Mouse (Mus musculus): ENCODE measurements at regions not wholly inside any gene's neighbourhood (a gene's known extent, or its start where the extent isn't known, plus 50 kb on each side); places are given as distances from the start of the nearest gene placed in this dataset.

DNA sequence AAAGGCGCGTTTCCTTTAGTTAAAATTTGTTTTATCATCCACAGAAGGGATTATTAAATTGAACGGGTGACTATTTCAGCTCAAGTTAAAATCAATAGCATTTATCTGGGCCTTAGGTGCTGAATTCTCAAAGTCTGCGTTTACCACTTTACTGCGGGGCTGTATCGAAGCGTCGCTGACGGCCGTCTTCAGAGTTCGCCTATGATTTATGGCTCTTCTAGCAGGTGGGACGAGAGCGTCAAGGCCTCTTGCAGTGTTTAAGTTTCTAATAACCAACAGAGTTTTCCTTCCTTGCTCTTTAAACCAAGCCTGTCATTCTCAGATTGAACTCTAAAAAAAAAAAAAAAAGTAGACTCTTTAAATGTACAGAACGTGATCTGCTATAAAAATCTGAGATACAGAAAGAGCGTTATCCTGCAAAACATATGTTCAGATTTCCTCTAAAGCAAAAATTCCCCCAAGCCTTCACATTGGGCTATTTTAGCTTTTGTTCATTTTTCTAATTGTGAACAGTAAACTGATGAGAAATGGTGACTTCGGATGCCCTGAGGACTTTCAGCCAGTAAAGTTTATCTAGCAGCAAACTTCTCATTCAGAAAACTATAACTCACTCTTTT, 246.9 kb downstream of the Rpl36a-ps1 start:
- no peak for DNase-seq (ENCODE audit: low spot score in 2 of 2)

DNA sequence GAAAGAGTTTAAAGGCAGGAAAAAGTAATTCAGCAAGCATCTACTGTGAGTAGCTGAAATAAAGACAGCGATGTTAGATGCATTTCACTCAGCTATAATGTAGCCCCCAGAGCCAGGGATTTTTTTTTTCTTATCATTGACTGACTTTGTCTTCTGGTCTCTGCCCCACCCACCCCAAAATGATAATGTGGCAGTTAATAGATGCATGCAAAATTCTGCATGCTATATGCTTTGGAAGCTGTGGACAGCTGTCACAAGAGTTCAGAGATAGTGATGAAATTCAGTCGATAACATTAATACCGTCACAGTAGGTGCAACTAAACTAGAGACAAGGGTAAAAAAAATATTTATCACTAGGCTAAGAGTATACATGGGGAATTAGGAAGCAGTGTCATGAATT, 263.7 kb downstream of the Rpl36a-ps1 start:
- no peak for DNase-seq (ENCODE audit: low spot score in 2 of 2)

DNA sequence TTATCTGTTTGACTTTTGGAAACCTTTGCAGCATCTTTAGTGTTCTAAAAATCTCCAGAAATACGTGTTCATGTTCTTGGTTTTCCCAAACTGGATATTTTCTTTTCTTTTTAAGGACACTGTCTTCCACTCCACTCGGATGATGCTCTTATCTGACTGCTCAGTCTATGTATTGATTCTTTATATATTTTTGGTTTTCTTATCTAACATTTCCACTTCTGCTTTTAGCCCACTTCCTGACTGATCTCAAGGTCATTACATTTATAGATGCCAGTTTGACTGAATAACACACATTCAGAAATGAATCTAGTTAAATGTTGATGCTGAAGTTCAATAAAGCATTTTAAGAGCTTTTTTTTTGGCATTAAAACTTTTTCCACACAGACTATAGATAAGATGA, 265.3 kb downstream of the Rpl36a-ps1 start:
- DNase-seq (ENCODE audit: low spot score in 2 of 2), result no peak

DNA sequence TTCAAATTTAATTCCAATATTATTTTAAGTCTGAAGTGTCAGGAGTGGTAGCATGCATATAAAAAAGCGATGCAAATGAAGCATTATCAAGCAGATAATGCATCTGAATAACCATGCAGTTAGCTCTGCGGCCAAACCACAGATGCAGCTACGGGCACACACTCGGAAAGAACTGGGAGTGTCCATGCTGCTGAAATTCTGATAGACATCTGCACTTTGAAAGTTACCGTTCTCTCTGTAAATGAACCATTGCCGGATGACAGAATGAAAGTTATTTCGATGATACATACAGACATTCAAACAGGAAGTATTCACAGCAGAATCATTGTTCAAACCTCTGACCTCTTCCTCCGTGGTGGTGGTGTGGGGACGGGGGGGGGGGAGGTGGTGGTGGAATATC, 271.6 kb downstream of the Rpl36a-ps1 start:
- no peak for DNase-seq (ENCODE audit: low spot score in 2 of 2)

DNA sequence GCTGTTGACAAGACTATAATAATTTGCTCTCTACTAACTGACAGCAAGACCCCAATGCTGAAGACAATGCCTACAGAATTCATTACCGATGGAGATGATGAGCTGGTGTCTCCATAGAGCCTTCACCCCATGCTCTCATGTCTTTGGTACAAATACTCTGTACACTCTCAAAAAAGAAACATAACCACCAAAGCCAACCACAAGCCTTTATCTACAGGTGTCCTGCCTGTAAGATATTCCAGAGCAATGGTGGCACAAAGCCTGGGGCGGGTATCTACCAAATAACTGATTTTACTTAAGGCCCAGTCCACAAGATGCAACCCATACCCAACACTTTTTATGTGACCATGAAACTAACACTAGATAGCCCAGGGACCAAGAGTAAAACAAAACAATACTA, 273.1 kb downstream of the Rpl36a-ps1 start:
- no peak for DNase-seq (ENCODE audit: low spot score in 2 of 2)

DNA sequence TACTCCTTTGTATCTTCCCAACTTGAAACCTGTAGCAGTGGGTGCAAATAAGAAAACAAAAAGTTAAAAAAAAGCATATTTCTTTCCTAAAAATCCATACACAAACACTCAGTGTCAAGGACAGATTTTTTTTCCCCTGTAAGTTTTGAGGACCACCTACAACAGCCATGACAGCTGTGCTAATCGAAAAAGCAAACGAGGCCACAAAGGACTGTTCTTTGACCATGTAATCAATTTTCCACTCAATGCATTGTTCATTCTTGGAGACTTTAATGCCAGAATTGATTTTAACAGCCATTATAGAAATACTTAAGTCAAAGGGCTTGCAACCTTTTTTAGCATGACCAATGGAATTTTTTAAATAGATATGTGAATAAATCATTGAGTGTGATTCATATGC, 286.1 kb downstream of the Rpl36a-ps1 start:
- no peak for DNase-seq (ENCODE audit: low spot score in 2 of 2)

DNA sequence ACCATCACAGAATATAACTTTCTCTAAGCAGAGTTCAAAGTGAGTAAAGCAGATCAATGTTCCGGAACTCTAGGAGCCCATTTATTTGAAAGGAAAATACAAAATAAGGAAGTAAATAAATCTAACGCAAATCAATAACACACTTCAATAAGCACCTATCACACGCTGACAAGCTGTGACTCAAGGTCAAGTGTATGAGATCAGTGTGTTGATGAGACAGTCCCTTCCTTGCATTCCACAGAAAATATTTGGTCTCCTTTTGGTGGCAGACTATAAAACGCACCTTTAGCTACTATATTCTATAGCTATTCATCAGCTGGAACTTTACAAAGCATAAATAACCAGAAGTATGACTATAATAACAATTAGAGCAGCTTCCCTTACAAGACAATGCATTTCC, 286.5 kb downstream of the Rpl36a-ps1 start:
- DNase-seq (ENCODE audit: low spot score in 2 of 2), result no peak

DNA sequence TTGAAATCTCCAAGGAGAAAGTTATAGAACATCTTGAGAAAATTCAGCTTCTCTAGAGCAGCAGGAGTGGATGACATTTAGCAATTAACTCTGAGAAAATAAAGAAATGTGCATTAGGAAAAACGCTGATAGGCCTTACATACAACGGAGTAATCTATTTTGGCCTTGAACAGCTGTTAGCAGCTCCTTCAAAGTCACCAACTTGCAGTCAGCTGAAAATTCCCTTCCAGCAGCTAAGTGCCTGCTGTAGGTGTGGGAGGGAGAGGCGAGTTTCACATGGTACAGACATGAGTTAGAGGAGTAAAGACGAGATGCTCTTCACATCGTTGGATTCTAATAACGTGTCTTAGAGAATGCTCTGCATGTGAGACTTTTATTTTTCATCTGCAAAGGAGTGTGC, 290.8 kb downstream of the Rpl36a-ps1 start:
- DNase-seq (ENCODE audit: low spot score in 2 of 2), result peak in 1 of 2 experiments; percentile 1

DNA sequence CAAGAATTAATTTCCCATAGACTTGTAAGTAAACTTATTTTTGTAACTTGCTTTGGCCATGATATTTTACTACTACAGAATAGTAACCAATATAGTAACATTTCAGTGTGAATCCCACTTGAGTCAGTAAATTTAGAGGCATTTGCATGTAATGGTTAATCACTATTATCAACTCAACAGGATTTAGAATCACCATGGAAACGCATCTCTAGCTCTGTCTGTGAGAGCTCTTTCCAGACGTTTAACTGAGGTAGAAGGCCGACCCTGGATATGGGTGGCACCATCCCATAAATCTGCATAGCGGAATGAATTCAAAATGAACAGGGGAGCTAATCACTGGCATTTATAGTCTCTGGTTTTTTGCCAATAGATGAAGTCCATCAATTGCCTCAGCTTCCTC, 337.6 kb downstream of the Rpl36a-ps1 start:
- no peak for DNase-seq (ENCODE audit: low spot score in 2 of 2)

DNA sequence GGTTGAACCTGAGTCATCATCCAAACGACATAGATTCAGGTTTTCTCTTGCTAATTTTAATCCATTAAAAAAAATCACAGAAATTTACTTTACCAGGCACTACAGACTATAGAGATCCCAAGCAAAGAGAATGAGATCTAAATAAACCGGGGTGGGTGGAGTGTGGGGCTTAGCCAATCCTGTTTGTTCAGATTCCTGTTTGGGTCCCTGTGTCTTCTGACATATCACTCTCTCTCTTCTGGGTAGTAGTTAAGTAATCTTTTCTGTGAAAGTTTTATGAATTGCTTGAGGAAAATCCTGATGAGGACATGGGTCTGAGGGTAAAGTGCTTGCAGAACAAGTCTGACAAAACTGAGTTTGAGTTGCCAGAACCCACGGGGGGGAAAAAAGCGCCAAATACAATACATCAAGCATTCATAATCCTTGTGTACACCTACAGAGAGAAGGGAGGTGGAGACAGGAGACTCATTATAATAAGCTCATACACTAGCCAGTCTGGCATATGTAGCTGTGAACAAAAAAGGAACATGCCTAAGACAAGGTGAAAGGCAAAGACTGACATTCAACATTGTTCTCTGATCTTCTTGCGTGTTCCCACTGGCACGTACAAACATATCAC, 339.8 kb downstream of the Rpl36a-ps1 start:
- no peak for DNase-seq (ENCODE audit: low spot score in 2 of 2)

DNA sequence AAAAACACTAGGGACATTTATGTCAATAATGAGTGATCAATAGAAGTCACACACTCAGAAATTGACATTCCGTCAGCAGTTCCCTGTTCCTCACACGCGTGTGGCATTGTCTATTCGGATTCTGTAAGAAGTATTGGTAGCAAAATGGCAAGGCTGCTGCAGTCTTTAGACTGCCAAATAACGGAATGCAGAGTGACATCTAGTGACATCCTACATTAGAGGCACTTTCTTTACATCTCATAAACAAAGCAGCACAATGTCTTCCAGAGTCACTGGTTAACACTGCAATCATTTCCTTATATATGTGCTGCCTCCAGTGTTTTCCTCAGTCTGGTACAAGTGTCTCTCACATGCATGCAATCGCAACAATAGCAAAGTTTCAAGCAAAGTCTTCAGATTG, 342.9 kb downstream of the Rpl36a-ps1 start:
- DNase-seq (ENCODE audit: low spot score in 2 of 2), result no peak

DNA sequence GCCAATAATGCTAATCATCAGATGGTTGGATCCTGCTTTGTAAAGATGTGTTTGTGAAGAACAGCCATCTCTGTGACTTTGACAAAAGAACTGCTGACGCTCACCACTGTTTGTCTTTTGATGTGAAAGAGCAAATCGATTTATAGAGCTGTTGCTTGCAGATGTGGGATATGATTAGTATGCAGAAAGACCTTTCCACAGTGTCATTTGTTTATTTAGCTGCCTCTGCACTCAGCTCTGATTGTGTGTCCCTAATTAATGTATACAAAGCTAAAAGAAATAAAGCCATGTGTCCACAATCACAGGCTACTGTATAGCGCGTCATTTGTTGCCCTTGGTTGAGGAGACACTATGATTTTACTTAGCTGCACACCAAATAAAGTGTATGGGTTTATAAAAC, 343.6 kb downstream of the Rpl36a-ps1 start:
- no peak for DNase-seq (ENCODE audit: low spot score in 2 of 2)

DNA sequence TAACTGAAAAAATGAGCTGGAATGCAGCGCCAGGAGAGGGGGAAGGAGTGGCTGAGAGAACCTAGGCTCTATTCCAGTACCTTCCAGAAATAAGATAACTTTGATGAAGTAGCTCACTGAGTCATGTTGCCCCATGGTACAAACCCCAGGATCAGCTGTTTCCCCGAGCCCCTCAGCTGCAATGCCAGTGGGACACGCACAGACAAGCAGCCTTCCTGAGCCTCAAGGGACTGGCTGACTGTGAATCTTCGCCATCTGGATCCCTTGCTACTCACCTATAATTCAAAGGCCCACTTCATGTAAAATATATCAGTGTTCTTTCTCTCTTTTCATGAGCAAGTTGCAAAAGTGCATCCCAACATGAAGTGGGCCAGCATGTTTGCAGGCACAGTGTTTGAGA, 346.5 kb downstream of the Rpl36a-ps1 start:
- no peak for DNase-seq (ENCODE audit: low spot score in 2 of 2)

DNA sequence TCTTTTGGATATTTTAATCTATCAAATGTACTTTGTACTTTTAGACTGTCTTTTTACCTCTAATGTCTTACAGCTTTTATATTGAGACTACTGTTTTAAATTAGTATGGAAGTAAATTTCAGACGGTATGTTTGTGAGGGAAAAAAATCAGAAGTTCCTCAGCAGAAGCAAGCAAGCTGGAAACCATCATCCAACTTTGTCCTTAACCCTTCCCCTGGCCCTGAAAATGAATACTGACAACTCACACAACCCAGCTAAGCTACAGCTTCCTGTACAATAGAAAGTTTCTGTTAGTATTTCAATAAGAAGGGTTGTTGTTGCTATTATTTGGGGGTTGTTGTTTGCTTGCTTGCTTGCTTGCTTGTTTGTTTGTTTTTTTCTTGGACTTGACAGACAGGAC, 350.4 kb downstream of the Rpl36a-ps1 start:
- no peak for DNase-seq (ENCODE audit: low spot score in 2 of 2)

DNA sequence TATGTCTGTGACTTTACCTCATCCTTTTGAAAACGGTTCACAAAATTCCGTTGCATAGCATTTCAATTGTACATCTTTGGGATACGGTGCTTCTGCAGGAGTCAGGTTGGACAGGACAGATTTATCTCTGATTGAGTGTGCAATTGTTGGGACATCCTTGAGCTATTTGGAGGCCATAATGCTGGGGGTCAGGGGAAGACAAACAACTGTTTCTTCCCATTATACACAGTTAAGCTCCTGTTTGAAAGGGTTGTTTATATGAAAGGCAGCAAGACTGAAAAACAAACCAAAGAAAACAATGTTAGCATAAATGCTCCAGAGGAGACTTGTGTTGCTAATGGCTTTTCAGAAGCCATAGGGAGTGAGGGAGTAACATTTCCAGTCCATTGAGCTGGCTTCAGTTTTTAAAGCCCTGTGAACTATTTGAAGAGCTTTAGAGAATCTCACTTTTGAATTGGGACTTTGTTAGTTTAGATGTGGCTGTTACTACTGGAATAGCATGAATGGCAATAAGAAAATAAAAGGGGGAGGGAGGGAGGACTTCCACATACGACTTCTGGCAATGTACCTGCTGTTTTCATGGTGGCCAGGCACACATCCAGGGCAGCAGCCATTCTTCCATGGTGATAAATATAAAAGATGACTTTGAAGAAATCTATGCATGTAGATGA, 351.3 kb downstream of the Rpl36a-ps1 start:
- no peak for DNase-seq (ENCODE audit: low spot score in 2 of 2)

DNA sequence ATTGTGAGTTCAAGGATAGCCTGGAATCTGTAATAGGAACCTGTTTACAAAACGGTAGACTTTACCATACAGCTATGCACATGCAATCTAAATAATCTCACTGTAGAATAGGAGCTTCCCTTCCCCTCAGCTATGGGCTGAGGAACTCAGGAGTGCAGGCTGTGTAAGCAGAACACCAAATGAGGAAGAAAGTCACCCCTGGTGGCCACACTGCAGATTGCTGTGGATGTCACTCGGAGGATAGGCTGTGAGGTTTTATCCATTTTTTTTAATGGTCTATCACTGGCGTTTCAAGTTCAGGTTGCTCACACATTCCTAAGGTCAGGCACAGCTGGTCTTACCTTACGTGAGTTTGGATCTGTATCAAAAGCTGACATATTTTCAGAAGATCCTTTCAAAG, 365.1 kb downstream of the Rpl36a-ps1 start:
- DNase-seq (ENCODE audit: low spot score in 2 of 2), result no peak

DNA sequence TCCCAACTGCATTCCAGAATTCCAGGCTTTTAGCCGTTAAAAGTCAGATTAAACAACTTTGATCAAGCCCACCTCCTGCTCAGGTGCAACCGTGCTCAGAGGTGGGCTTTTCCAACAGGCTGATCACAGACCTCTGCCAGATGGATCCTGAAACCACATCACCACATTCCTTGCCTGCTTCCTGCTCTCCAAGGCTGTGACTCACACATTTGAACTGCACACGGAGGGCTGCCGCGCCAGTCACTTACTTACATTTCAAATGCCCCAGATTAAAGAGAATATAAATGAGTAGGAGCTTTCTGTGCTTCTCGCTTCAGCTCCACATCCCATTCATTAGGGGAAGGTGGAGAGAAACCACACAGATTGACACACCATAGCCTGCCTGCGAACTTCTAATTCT, 367.6 kb downstream of the Rpl36a-ps1 start:
- no peak for DNase-seq (ENCODE audit: low spot score in 2 of 2)

DNA sequence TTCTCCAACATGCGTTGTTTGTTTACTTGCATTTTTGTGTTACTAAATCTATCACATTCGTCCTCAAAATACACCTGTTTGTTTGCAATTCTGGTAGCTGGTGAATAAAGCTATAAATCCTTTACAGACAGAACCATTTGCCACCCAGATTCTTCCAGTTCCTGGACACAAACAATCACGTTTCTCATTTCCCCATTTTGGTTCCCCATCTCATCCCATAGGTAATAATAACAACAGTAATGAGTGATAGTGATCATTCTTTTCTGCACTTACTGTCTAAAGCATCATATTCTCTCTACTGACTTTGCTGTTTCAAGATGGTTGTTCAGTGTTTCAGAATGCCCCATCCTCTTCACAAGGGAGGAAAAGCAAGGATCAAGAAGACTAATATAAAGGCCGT, 368.3 kb downstream of the Rpl36a-ps1 start:
- DNase-seq (ENCODE audit: low spot score in 2 of 2), result no peak

DNA sequence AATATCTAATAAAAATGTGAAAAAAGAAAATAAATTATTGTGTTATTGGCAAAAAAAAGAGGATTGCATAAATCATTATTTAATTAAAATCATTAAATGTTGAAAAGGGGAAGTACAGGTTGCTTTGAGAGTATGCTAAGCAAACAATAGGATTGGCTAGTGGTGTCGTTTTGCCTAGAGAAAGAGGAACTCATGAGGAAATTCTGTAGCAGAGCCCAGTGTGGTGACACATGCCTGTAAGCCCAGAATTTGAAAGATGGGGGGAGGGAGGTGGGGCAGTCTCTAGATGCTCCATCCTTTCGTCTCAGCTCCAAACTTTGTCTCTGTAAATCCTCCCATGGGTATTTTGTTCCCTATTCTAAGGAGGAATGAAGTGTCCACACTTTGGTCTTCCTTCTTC, 388.3 kb downstream of the Rpl36a-ps1 start:
- DNase-seq (ENCODE audit: low spot score in 2 of 2), result no peak

DNA sequence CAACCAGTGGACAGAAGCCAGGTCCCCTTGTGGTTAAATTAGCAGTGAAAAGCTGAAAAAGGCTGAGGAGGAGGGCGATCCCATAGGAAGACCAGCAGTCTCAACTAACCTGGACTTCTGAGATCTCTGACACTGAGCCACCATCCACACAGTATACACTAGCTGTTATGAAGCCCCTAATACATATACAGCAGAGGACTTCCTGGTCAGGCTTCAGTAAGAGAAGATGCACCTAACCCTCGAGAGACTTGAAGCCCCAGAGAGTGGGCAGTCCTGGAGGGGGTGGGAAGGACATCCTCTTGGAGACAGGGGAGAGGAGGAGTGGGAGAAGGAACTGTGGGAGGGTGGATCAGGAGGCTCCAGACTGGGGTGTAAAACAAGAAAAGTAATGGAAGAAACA, 397.9 kb downstream of the Rpl36a-ps1 start:
- DNase-seq (ENCODE audit: low spot score in 2 of 2), result no peak

DNA sequence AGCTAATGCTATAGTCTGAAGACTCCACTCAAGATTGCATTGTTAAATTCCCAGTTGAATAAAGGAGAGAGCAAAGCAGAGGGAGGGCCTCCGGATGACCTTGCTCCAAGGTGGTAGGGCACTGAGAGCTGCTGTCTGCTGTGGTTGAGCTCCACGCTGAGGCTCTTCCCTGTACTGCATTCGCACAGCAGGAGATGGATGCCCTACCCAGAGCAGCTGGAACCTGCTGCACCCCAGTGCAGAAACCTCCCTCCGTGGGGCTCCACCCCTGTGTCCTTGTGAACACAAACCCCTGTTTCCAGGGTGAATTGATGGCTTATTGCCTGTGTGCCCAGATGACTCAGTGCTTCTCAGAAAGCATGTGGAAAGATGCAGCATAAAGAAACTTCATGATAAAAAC, 404.3 kb downstream of the Rpl36a-ps1 start:
- peak; percentile 3 to 8 for DNase-seq (ENCODE audit: low spot score in 2 of 2)

DNA sequence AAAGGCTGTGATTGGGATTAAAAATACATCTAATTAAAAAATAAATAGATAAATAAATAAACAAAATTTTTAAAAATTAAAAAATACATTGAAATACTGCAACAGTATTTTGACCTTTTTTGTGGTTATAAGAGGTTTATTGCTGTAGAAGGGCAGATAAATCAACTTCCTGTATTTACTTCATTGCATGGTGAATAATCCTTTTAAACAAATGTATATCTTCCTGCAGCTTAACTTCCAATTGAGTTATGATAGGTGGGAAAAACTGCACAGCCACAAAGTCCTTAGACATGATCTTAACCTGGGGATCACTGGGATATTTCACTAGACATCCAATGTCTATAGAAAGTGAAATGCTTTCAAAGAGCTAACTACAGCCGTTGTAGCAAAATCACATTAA, 402.1 kb upstream of the Dach1 start:
- DNase-seq (ENCODE audit: low spot score in 2 of 2), result no peak

DNA sequence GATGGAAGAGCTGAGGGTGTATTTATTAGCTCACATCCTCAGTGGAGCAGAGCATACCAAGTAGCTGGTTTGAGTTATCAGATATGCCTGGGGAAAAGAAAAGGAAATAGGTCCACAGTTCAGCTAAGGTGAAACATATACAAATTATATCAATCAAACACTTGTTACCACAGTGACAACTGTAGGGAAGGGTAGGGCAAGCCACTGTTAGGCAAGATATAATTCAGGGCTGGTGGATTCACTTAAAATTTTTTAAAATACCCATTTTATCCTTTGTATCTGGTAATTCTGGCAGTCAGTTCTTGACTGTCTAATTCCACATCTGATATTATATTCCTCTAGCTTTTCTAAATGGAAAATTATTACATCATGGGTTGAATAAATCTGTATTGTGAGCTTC, 392.4 kb upstream of the Dach1 start:
- DNase-seq (ENCODE audit: low spot score in 2 of 2), result no peak
